Comparison of ENCODE assay signal across 12 mouse cellular contexts in the genomic region with DNA sequence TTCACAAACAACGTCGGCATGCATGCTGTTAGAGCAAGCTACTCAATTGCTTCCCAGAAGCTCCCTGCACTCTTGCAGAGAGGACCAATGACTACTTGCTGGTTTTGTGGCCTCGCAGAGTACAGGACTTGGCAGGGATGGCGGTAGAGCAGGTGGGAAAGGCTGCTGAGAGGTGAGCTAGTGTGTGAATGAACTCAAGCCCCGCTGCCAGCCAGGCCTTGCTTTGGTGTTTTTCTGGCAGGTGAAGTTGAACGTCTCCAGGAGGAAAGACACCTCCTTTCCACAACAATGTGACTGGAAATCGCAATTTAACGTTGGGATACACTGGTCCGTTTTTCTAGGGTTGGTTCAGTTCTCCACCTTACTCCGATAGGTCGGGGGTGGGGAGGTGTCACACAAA. TPM values are rescaled to one million over a fixed set of nuclear protein-coding genes. Genes with fewer than 3 reads are reported as not detected.
A peak's percentile ranks its signal among the peaks of the same experiment; 100 is the strongest.
DNase-seq lines count a peak whose midpoint lies in the region; ATAC-seq and TF ChIP-seq lines count a peak whose summit lies in the region.
"Had no signal": no experiment of that assay in that cellular context is flagged by ENCODE, and none has a peak within 500 bp of the region (broad histone marks: within the 10 kb centered on the region; RNA-seq: fewer than 3 reads in every experiment).

No protein-coding gene starts in this region.

- no peak overlapping the region for H3K27ac ChIP-seq in heart, embryonic 12.5 days (ENCODE audit: poor library complexity, severe bottlenecking)
- H3K27ac ChIP-seq in forebrain, embryonic 16.5 days (ENCODE audit: low read length) = no peak overlapping the region
- H3K27ac ChIP-seq in midbrain, embryonic 12.5 days (replicated peaks) = no peak overlapping the region
- H3K27ac ChIP-seq in gastrocnemius, adult 2 months = no peak overlapping the region

- WGBS in heart, embryonic 12.5 days = 5% methylated on average over 11 of the region's 11 CpGs
- 8% methylated on average over 11 of the region's 11 CpGs for WGBS in forebrain, embryonic 16.5 days
- WGBS in midbrain, embryonic 12.5 days = 4% methylated on average over 11 of the region's 11 CpGs

- H3K9ac ChIP-seq in heart, embryonic 12.5 days = no peak overlapping the region
- H3K9ac ChIP-seq in forebrain, embryonic 16.5 days (replicated peaks; ENCODE audit: low read depth, low read length) = no peak overlapping the region
- H3K9ac ChIP-seq in midbrain, embryonic 12.5 days (replicated peaks) = no peak overlapping the region

- H3K27me3 ChIP-seq in heart, embryonic 12.5 days (replicated peaks) = peaks cover 68% of the 10 kb centered on the region
- H3K27me3 ChIP-seq in forebrain, embryonic 16.5 days (replicated peaks; ENCODE audit: control insufficient read depth, insufficient read depth, low read length) = peaks cover 11% of the 10 kb centered on the region; the same call in 1 of the 2 replicates
- peaks cover 60% of the 10 kb centered on the region for H3K27me3 ChIP-seq in midbrain, embryonic 12.5 days

- H3K4me2 ChIP-seq in heart, embryonic 12.5 days = peak overlapping the region; percentile 91
- peak overlapping the region; percentile 98 for H3K4me2 ChIP-seq in forebrain, embryonic 16.5 days (ENCODE audit: low read length)
- peak overlapping the region; percentile 96 for H3K4me2 ChIP-seq in midbrain, embryonic 12.5 days (replicated peaks)

- no peaks in the 10 kb centered on the region for H3K36me3 ChIP-seq in heart, embryonic 12.5 days
- H3K36me3 ChIP-seq in forebrain, embryonic 16.5 days (ENCODE audit: control insufficient read depth, insufficient read depth) = no peaks in the 10 kb centered on the region
- H3K36me3 ChIP-seq in midbrain, embryonic 12.5 days = no peaks in the 10 kb centered on the region

- H3K4me3 ChIP-seq in heart, embryonic 12.5 days = peak overlapping the region; percentile 51
- H3K4me3 ChIP-seq in forebrain, embryonic 16.5 days (replicated peaks; ENCODE audit: low read length) = peak overlapping the region; percentile 65
- H3K4me3 ChIP-seq in midbrain, embryonic 12.5 days = peak overlapping the region; percentile 54
- H3K4me3 ChIP-seq in gastrocnemius, adult 2 months = no peak overlapping the region

- H3K9me3 ChIP-seq in heart, embryonic 12.5 days (replicated peaks) = no peaks in the 10 kb centered on the region
- H3K9me3 ChIP-seq in forebrain, embryonic 16.5 days (ENCODE audit: control insufficient read depth, low read length) = no peaks in the 10 kb centered on the region
- H3K9me3 ChIP-seq in midbrain, embryonic 12.5 days = no peaks in the 10 kb centered on the region

- intact Hi-C loops in gastrocnemius, adult 2 months (cut with DNase I) = no loop called here

- TF ChIP-seq CTCF in gastrocnemius, adult 2 months (IDR thresholded peaks at IDR 0.05) = no peak

- H3K4me1 ChIP-seq in heart, embryonic 12.5 days (replicated peaks) = peaks cover 11% of the 10 kb centered on the region; the same call in 1 of the 2 replicates
- peaks cover 17% of the 10 kb centered on the region for H3K4me1 ChIP-seq in forebrain, embryonic 16.5 days (replicated peaks; ENCODE audit: control insufficient read depth, insufficient read depth, low read length)
- peaks cover 14% of the 10 kb centered on the region for H3K4me1 ChIP-seq in midbrain, embryonic 12.5 days

- ATAC-seq in heart, embryonic 12.5 days (ENCODE audit: insufficient number of reproducible peaks, low FRiP score) = no peak
- ATAC-seq in forebrain, embryonic 16.5 days = no peak
- ATAC-seq in midbrain, embryonic 12.5 days (ENCODE audit: low FRiP score, low read depth) = no peak

- no peak for DNase-seq in heart, adult 9 months (ENCODE audit: low spot score in 2 of 2)
- DNase-seq in cerebellum, adult 18-20 months = peak; percentile 73 to 81
- no peak for DNase-seq in gastrocnemius, adult 2 months
- DNase-seq in kidney, postnatal 36 days = no peak
- DNase-seq in left cerebral cortex, adult 11 months (ENCODE audit: low spot score) = no peak
- DNase-seq: B cell, adult 2 months; right cerebral cortex, adult 18-20 months had no signal

RNA-seq across cellular contexts. Expression of gene Minar1, which starts 1.2 kb away (rescaled TPM):
- 0.04 and 0.10 TPM in 2 replicates for polyA plus RNA-seq in heart, embryonic 12.5 days (2016; fragmentation: Nextera tagmentation; extraction: Ambion mirVana)
- polyA plus RNA-seq in forebrain, embryonic 16.5 days (2015; fragmentation: Nextera tagmentation; extraction: Ambion mirVana) = 1.9 and 2.1 TPM in 2 replicates
- 0.18 and 0.37 TPM in 2 replicates for polyA plus RNA-seq in midbrain, embryonic 12.5 days (2016; fragmentation: Nextera tagmentation; extraction: Ambion mirVana)
- total RNA-seq in gastrocnemius, adult 2 months (2021) = under 1 TPM in 1 of 2 experiments, not detected in 1; 0.08 TPM
- total RNA-seq: gastrocnemius, adult 8-10 months; liver, adult 2 months had no signal
- polyA plus RNA-seq: liver, adult 2 months had no signal

Comparison
In these comparisons a context has a peak if more than half of its experiments do, and no peak if none do; other contexts are left out.
1. DNase-seq: peak in cerebellum, adult 18-20 months (2 of 2); none in heart, adult 9 months (0 of 2), gastrocnemius, adult 2 months (single experiment), kidney, postnatal 36 days (0 of 2) and left cerebral cortex, adult 11 months (single experiment).
2. Peak in every context shown above with its lines, with median percentiles within 50 percentile points of each other: H3K4me2 ChIP-seq.